Mouse (Mus musculus) testis, adult 2 months (tissue): ENCODE results near the gene Polg2.

Experiments used
- CTCF ChIP-seq: fragments of 200-500 bp; IDR thresholded peaks from 2 replicates; pipeline ENCODE4 v1.5.1; 2012; ENCODE audit warnings: low read depth, mild to moderate bottlenecking, inconsistent platforms, low read length, moderate library complexity; ENCODE audit not compliant: control insufficient read depth, insufficient read depth, insufficient replicate concordance
- POLR2A ChIP-seq: fragments of 200-500 bp; IDR thresholded peaks from 2 replicates; pipeline ENCODE4 v1.6.1; 2012; ENCODE audit warnings: low read depth, mild to moderate bottlenecking, inconsistent platforms, low read length, moderate library complexity; ENCODE audit not compliant: control insufficient read depth

GRCm38 (mm10) chr11:106727967-106728366, 51.4 kb downstream of the Polg2 start:
- no peak for TF ChIP-seq CTCF
- no peak for TF ChIP-seq POLR2A
